Mouse (Mus musculus) embryonic facial prominence, embryonic 12.5 days (tissue): ENCODE measurements around the gene Prkce. TPM values are rescaled to one million over a fixed set of nuclear protein-coding genes. Genes with fewer than 3 reads are reported as not detected.

Experiments used
- ATAC-seq: fragments of 200-750 bp; cut with Nextera tagmentation; 2 replicates; pipeline ENCODE4 v1.8.0; 2017; ENCODE audit not compliant: insufficient number of reproducible peaks, insufficient read depth, low FRiP score, low TSS enrichment
- H3K27ac ChIP-seq: fragments of 300-500 bp; sonication (generic); 2 replicates; pipeline ENCODE4 v1.5.1; 2016; ENCODE audit warnings: mild to moderate bottlenecking
- H3K27me3 ChIP-seq: fragments of 300-500 bp; sonication (generic); 2 replicates; pipeline ENCODE4 v1.6.1; 2016; ENCODE audit warnings: mild to moderate bottlenecking, moderate library complexity
- H3K36me3 ChIP-seq: fragments of 300-500 bp; sonication (generic); 2 replicates; pipeline ENCODE4 v1.6.1; 2016; ENCODE audit warnings: mild to moderate bottlenecking
- H3K4me1 ChIP-seq: fragments of 300-500 bp; sonication (generic); 2 replicates; pipeline ENCODE4 v1.6.1; 2016
- H3K4me2 ChIP-seq: fragments of 300-500 bp; sonication (generic); replicated peaks from 2 replicates; pipeline ENCODE4 v1.6.1; 2016; ENCODE audit warnings: mild to moderate bottlenecking, moderate library complexity
- H3K4me3 ChIP-seq: fragments of 300-500 bp; sonication (generic); 2 replicates; pipeline ENCODE4 v1.5.1; 2016; ENCODE audit warnings: mild to moderate bottlenecking
- H3K9ac ChIP-seq: fragments of 300-500 bp; sonication (generic); 2 replicates; pipeline ENCODE4 v1.6.1; 2016; ENCODE audit warnings: mild to moderate bottlenecking, moderate library complexity
- H3K9me3 ChIP-seq: fragments of 300-500 bp; sonication (generic); 2 replicates; pipeline ENCODE4 v1.6.1; 2016; ENCODE audit warnings: mild to moderate bottlenecking, moderate library complexity
- WGBS: fragments of 180-500 bp; shearing (Covaris S2); methylation state at CpG from one replicate; pipeline ENCODE4 v1.1.7; 2016; 5-methylcytosine and 5-hydroxymethylcytosine counted together
- polyA plus RNA-seq: library from polyadenylated mRNA; unstranded; fragments of >200 nt; fragmentation: Nextera tagmentation; extraction: Ambion mirVana; gene quantifications from 2 replicates; pipeline ENCODE4 v1.2.1, GENCODE M21; 2016

Gene Prkce
- polyA plus RNA-seq, 1 experiment from 2014 or later: 9.8 TPM

- Histone ChIP-seq H3K4me3 (no peak overlapping the region), H3K9ac (no peak overlapping the region), H3K36me3 (no peaks in the 10 kb centered on the region), H3K9me3 (no peaks in the 10 kb centered on the region), H3K4me2 (no peak overlapping the region), H3K27ac (no peak overlapping the region; the same call in 1 of the 2 replicates), H3K4me1 (0 out of 2 replicates have a peak, but pooled peaks cover 4% of the 10 kb centered on the region), H3K27me3 (no peaks in the 10 kb centered on the region)
- WGBS: 78% methylated on average over 8 of the region's 8 CpGs
- no peak for ATAC-seq
Measured at GRCm38 (mm10) chr17:86313413-86314139, 146.0 kb downstream of the Prkce start.

- Histone ChIP-seq H3K4me3 (no peak overlapping the region), H3K4me2 (no peak overlapping the region), H3K36me3 (no peaks in the 10 kb centered on the region), H3K9me3 (no peaks in the 10 kb centered on the region), H3K27me3 (no peaks in the 10 kb centered on the region), H3K27ac (no peak overlapping the region), H3K4me1 (0 out of 2 replicates have a peak, but pooled peaks cover 3% of the 10 kb centered on the region), H3K9ac (no peak overlapping the region)
- ATAC-seq: no peak
- WGBS: 89% methylated on average over 4 of the region's 4 CpGs
Measured at GRCm38 (mm10) chr17:86315874-86316273, 148.3 kb downstream of the Prkce start.

GRCm38 (mm10) chr17:86316771-86317170, 149.2 kb downstream of the Prkce start:
- Histone ChIP-seq H3K4me1 (no peaks in the 10 kb centered on the region), H3K9ac (no peak overlapping the region), H3K4me3 (no peak overlapping the region), H3K36me3 (no peaks in the 10 kb centered on the region), H3K27me3 (no peaks in the 10 kb centered on the region), H3K9me3 (no peaks in the 10 kb centered on the region), H3K4me2 (no peak overlapping the region), H3K27ac (no peak overlapping the region)
- WGBS: 93% methylated on average over 5 of the region's 5 CpGs
- no peak for ATAC-seq

- Histone ChIP-seq H3K36me3 (no peaks in the 10 kb centered on the region), H3K9ac (no peak overlapping the region), H3K4me1 (no peaks in the 10 kb centered on the region), H3K4me3 (no peak overlapping the region), H3K27ac (no peak overlapping the region), H3K27me3 (no peaks in the 10 kb centered on the region), H3K4me2 (no peak overlapping the region), H3K9me3 (no peaks in the 10 kb centered on the region)
- WGBS: 67% methylated on average over 4 of the region's 4 CpGs
- no peak for ATAC-seq
Measured at GRCm38 (mm10) chr17:86317197-86317596, 149.6 kb downstream of the Prkce start.

- H3K4me2 ChIP-seq: no peak overlapping the region
- ATAC-seq: no peak
- no peak overlapping the region for H3K9ac ChIP-seq
- H3K4me3 ChIP-seq: no peak overlapping the region
- WGBS: 91% methylated on average over 13 of the region's 13 CpGs
- no peak overlapping the region for H3K27ac ChIP-seq
- H3K4me1 ChIP-seq: peaks cover 11% of the 10 kb centered on the region; the same call in 1 of the 2 replicates
- H3K36me3 ChIP-seq: no peaks in the 10 kb centered on the region
- H3K9me3 ChIP-seq: no peaks in the 10 kb centered on the region
- H3K27me3 ChIP-seq: no peaks in the 10 kb centered on the region
Measured at GRCm38 (mm10) chr17:86319967-86320602, 152.5 kb downstream of the Prkce start.

GRCm38 (mm10) chr17:86322840-86323239, 155.3 kb downstream of the Prkce start:
- no peaks in the 10 kb centered on the region for H3K27me3 ChIP-seq
- H3K9ac ChIP-seq: no peak overlapping the region
- no peak overlapping the region for H3K4me2 ChIP-seq
- no peak overlapping the region for H3K4me3 ChIP-seq
- ATAC-seq: no peak
- no peaks in the 10 kb centered on the region for H3K9me3 ChIP-seq
- WGBS: 72% methylated on average over 5 of the region's 5 CpGs
- H3K36me3 ChIP-seq: no peaks in the 10 kb centered on the region
- H3K27ac ChIP-seq: no peak overlapping the region
- peaks cover 16% of the 10 kb centered on the region; the same call in 1 of the 2 replicates for H3K4me1 ChIP-seq

GRCm38 (mm10) chr17:86323310-86323709, 155.7 kb downstream of the Prkce start:
- H3K9me3 ChIP-seq: no peaks in the 10 kb centered on the region
- ATAC-seq: no peak
- no peak overlapping the region for H3K27ac ChIP-seq
- H3K4me3 ChIP-seq: no peak overlapping the region
- no peak overlapping the region for H3K9ac ChIP-seq
- H3K27me3 ChIP-seq: no peaks in the 10 kb centered on the region
- WGBS: 52% methylated on average over 4 of the region's 4 CpGs
- no peak overlapping the region for H3K4me2 ChIP-seq
- H3K4me1 ChIP-seq: peaks cover 16% of the 10 kb centered on the region
- no peaks in the 10 kb centered on the region for H3K36me3 ChIP-seq

- Histone ChIP-seq H3K27me3 (no peaks in the 10 kb centered on the region), H3K9ac (no peak overlapping the region), H3K27ac (no peak overlapping the region), H3K4me3 (no peak overlapping the region), H3K4me1 (peaks cover 24% of the 10 kb centered on the region), H3K4me2 (no peak overlapping the region), H3K9me3 (no peaks in the 10 kb centered on the region), H3K36me3 (no peaks in the 10 kb centered on the region)
- ATAC-seq: no peak
- WGBS: 52% methylated on average over 6 of the region's 6 CpGs
Measured at GRCm38 (mm10) chr17:86323909-86324686, 156.5 kb downstream of the Prkce start.

- H3K4me3 ChIP-seq: no peak overlapping the region
- no peak overlapping the region for H3K9ac ChIP-seq
- WGBS: 88% methylated on average over 7 of the region's 7 CpGs
- no peaks in the 10 kb centered on the region for H3K27me3 ChIP-seq
- H3K4me2 ChIP-seq: no peak overlapping the region
- no peak for ATAC-seq
- no peaks in the 10 kb centered on the region for H3K9me3 ChIP-seq
- H3K4me1 ChIP-seq: peaks cover 30% of the 10 kb centered on the region
- H3K36me3 ChIP-seq: no peaks in the 10 kb centered on the region
- no peak overlapping the region for H3K27ac ChIP-seq
Measured at GRCm38 (mm10) chr17:86324756-86325155, 157.2 kb downstream of the Prkce start.

- Histone ChIP-seq H3K4me2 (no peak overlapping the region), H3K27me3 (no peaks in the 10 kb centered on the region), H3K9me3 (no peaks in the 10 kb centered on the region), H3K27ac (no peak overlapping the region), H3K4me3 (no peak overlapping the region), H3K9ac (no peak overlapping the region), H3K4me1 (peaks cover 36% of the 10 kb centered on the region), H3K36me3 (no peaks in the 10 kb centered on the region)
- ATAC-seq: no peak
- WGBS: 81% methylated on average over 10 of the region's 10 CpGs
Measured at GRCm38 (mm10) chr17:86325317-86325716, 157.7 kb downstream of the Prkce start.

- WGBS: 79% methylated on average over 4 of the region's 4 CpGs
- no peak overlapping the region for H3K9ac ChIP-seq
- H3K4me2 ChIP-seq: no peak overlapping the region
- no peaks in the 10 kb centered on the region for H3K27me3 ChIP-seq
- no peak overlapping the region for H3K4me3 ChIP-seq
- peaks cover 51% of the 10 kb centered on the region for H3K4me1 ChIP-seq
- no peak overlapping the region for H3K27ac ChIP-seq
- no peaks in the 10 kb centered on the region for H3K9me3 ChIP-seq
- H3K36me3 ChIP-seq: no peaks in the 10 kb centered on the region
- ATAC-seq: no peak
Measured at GRCm38 (mm10) chr17:86327958-86328357, 160.4 kb downstream of the Prkce start.
